Mouse (Mus musculus) limb, embryonic 12.5 days (tissue): ENCODE data around the gene Enc1. TPM values are rescaled to one million over a fixed set of nuclear protein-coding genes. Genes with fewer than 3 reads are reported as not detected.

Source experiments
- ATAC-seq: fragments of 200-750 bp; cut with Nextera tagmentation; 2 replicates; pipeline ENCODE4 v1.8.0; 2017; ENCODE audit warnings: low read depth, moderate TSS enrichment; ENCODE audit not compliant: insufficient number of reproducible peaks, insufficient read depth, low FRiP score, low TSS enrichment
- H3K27ac ChIP-seq: fragments of 300-500 bp; sonication (generic); 2 replicates; pipeline ENCODE4 v1.5.1; 2016; ENCODE audit warnings: mild to moderate bottlenecking, moderate library complexity
- H3K27me3 ChIP-seq: fragments of 300-500 bp; sonication (generic); 2 replicates; pipeline ENCODE4 v1.6.1; 2016; ENCODE audit warnings: mild to moderate bottlenecking, moderate library complexity
- H3K36me3 ChIP-seq: fragments of 300-500 bp; sonication (generic); 2 replicates; pipeline ENCODE4 v1.6.1; 2016; ENCODE audit warnings: mild to moderate bottlenecking, moderate library complexity
- H3K4me1 ChIP-seq: fragments of 300-500 bp; sonication (generic); replicated peaks from 2 replicates; pipeline ENCODE4 v1.6.1; 2016
- H3K4me2 ChIP-seq: fragments of 300-500 bp; sonication (generic); 2 replicates; pipeline ENCODE4 v1.6.1; 2016; ENCODE audit warnings: mild to moderate bottlenecking, moderate library complexity
- H3K4me3 ChIP-seq: fragments of 300-500 bp; sonication (generic); replicated peaks from 2 replicates; pipeline ENCODE4 v1.5.1; 2016; ENCODE audit warnings: mild to moderate bottlenecking
- H3K9ac ChIP-seq: fragments of 300-500 bp; sonication (generic); replicated peaks from 2 replicates; pipeline ENCODE4 v1.6.1; 2016; ENCODE audit warnings: mild to moderate bottlenecking, moderate library complexity
- H3K9me3 ChIP-seq: fragments of 300-500 bp; sonication (generic); 2 replicates; pipeline ENCODE4 v1.6.1; 2016; ENCODE audit warnings: mild to moderate bottlenecking, moderate library complexity
- WGBS: fragments of 180-500 bp; shearing (Covaris S2); methylation state at CpG from one replicate; pipeline ENCODE4 v1.1.7; 2016; 5-methylcytosine and 5-hydroxymethylcytosine counted together
- polyA plus RNA-seq: library from polyadenylated mRNA; unstranded; fragments of >200 nt; fragmentation: Nextera tagmentation; extraction: Ambion mirVana; gene quantifications from 2 replicates; pipeline ENCODE4 v1.2.1, GENCODE M21; 2016

Enc1 gene
- polyA plus RNA-seq, 1 experiment from 2014 or later: 6.8 TPM

GRCm38 (mm10) chr13:97252469-97252868 lies 11.6 kb downstream of the Enc1 start:
- no peak overlapping the region for H3K27ac ChIP-seq
- no peak overlapping the region for H3K4me2 ChIP-seq
- H3K9me3 ChIP-seq: no peaks in the 10 kb centered on the region
- H3K27me3 ChIP-seq: no peaks in the 10 kb centered on the region
- peaks cover 57% of the 10 kb centered on the region for H3K36me3 ChIP-seq
- no peak overlapping the region for H3K4me3 ChIP-seq
- WGBS: 72% methylated on average over 7 of the region's 7 CpGs
- ATAC-seq: no peak
- H3K4me1 ChIP-seq: peaks cover 57% of the 10 kb centered on the region
- no peak overlapping the region for H3K9ac ChIP-seq

- no peak for ATAC-seq
- Histone ChIP-seq H3K9me3 (no peaks in the 10 kb centered on the region), H3K4me1 (peaks cover 47% of the 10 kb centered on the region), H3K4me3 (no peak overlapping the region), H3K27me3 (peaks cover 2% of the 10 kb centered on the region; the same call in 1 of the 2 replicates), H3K4me2 (no peak overlapping the region), H3K36me3 (peaks cover 47% of the 10 kb centered on the region), H3K27ac (no peak overlapping the region), H3K9ac (no peak overlapping the region)
- 74% methylated on average over 6 of the region's 6 CpGs for WGBS
Measured at GRCm38 (mm10) chr13:97253418-97253981, 12.6 kb downstream of the Enc1 start.

- Histone ChIP-seq H3K9me3 (no peaks in the 10 kb centered on the region), H3K4me1 (peaks cover 42% of the 10 kb centered on the region), H3K4me2 (no peak overlapping the region), H3K27ac (no peak overlapping the region), H3K36me3 (peaks cover 42% of the 10 kb centered on the region), H3K27me3 (peaks cover 5% of the 10 kb centered on the region; the same call in 1 of the 2 replicates), H3K9ac (no peak overlapping the region), H3K4me3 (no peak overlapping the region)
- ATAC-seq: no peak
- 90% methylated on average over 5 of the region's 5 CpGs for WGBS
Measured at GRCm38 (mm10) chr13:97253994-97254393, 13.1 kb downstream of the Enc1 start.

GRCm38 (mm10) chr13:97254564-97255164 lies 13.8 kb downstream of the Enc1 start:
- Histone ChIP-seq H3K36me3 (peaks cover 35% of the 10 kb centered on the region), H3K27ac (no peak overlapping the region)
- 80% methylated on average over 10 of the region's 10 CpGs for WGBS

GRCm38 (mm10) chr13:97255976-97256848 lies 15.3 kb downstream of the Enc1 start:
- Histone ChIP-seq H3K4me2 (no peak overlapping the region), H3K27me3 (peaks cover 5% of the 10 kb centered on the region; the same call in 1 of the 2 replicates), H3K4me3 (no peak overlapping the region), H3K9me3 (no peaks in the 10 kb centered on the region), H3K27ac (no peak overlapping the region), H3K9ac (no peak overlapping the region), H3K36me3 (peaks cover 21% of the 10 kb centered on the region), H3K4me1 (peaks cover 34% of the 10 kb centered on the region)
- WGBS: 55% methylated on average over 6 of the region's 6 CpGs
- no peak for ATAC-seq

More at GRCm38 (mm10) chr13:97254564-97255164, 13.8 kb downstream of the Enc1 start:
- ATAC-seq: no peak
- Histone ChIP-seq H3K9ac (no peak overlapping the region), H3K9me3 (no peaks in the 10 kb centered on the region), H3K4me1 (peaks cover 36% of the 10 kb centered on the region), H3K4me3 (no peak overlapping the region), H3K4me2 (no peak overlapping the region), H3K27me3 (peaks cover 5% of the 10 kb centered on the region; the same call in 1 of the 2 replicates)

GRCm38 (mm10) chr13:97256849-97257379 lies 16.0 kb downstream of the Enc1 start:
- Histone ChIP-seq H3K36me3 (peaks cover 14% of the 10 kb centered on the region), H3K9ac (no peak overlapping the region), H3K9me3 (no peaks in the 10 kb centered on the region), H3K27ac (no peak overlapping the region), H3K27me3 (peaks cover 5% of the 10 kb centered on the region; the same call in 1 of the 2 replicates), H3K4me1 (peaks cover 28% of the 10 kb centered on the region), H3K4me2 (no peak overlapping the region), H3K4me3 (no peak overlapping the region)
- no peak for ATAC-seq
- WGBS: 62% methylated on average over 12 of the region's 12 CpGs

GRCm38 (mm10) chr13:97259271-97259670 lies 18.4 kb downstream of the Enc1 start:
- Histone ChIP-seq H3K9me3 (no peaks in the 10 kb centered on the region), H3K27me3 (peaks cover 5% of the 10 kb centered on the region; the same call in 1 of the 2 replicates), H3K9ac (no peak overlapping the region), H3K4me1 (peaks cover 32% of the 10 kb centered on the region), H3K4me2 (no peak overlapping the region), H3K4me3 (no peak overlapping the region), H3K36me3 (no peaks in the 10 kb centered on the region), H3K27ac (no peak overlapping the region)
- no peak for ATAC-seq
- 70% methylated on average over 16 of the region's 16 CpGs for WGBS

- Histone ChIP-seq H3K36me3 (no peaks in the 10 kb centered on the region), H3K9ac (no peak overlapping the region), H3K4me3 (no peak overlapping the region), H3K27me3 (peaks cover 5% of the 10 kb centered on the region; the same call in 1 of the 2 replicates), H3K27ac (no peak overlapping the region), H3K4me2 (no peak overlapping the region), H3K9me3 (no peaks in the 10 kb centered on the region; the same call in 1 of the 2 replicates), H3K4me1 (peaks cover 32% of the 10 kb centered on the region)
- ATAC-seq: no peak
- 37% methylated on average over 8 of the region's 8 CpGs for WGBS
Measured at GRCm38 (mm10) chr13:97260456-97261180, 19.7 kb downstream of the Enc1 start.

- Histone ChIP-seq H3K4me2 (no peak overlapping the region), H3K36me3 (no peaks in the 10 kb centered on the region), H3K27me3 (peaks cover 5% of the 10 kb centered on the region; the same call in 1 of the 2 replicates), H3K9ac (no peak overlapping the region), H3K27ac (no peak overlapping the region), H3K4me1 (peaks cover 31% of the 10 kb centered on the region), H3K9me3 (no peaks in the 10 kb centered on the region; the same call in 1 of the 2 replicates), H3K4me3 (no peak overlapping the region)
- 0 out of 2 replicates have a peak, but pooled peaks have one; percentile 20 for ATAC-seq
- 62% methylated on average over 8 of the region's 8 CpGs for WGBS
Measured at GRCm38 (mm10) chr13:97261549-97261948, 20.6 kb downstream of the Enc1 start.

GRCm38 (mm10) chr13:97262676-97263075 lies 21.8 kb downstream of the Enc1 start:
- WGBS: 44% methylated on average over 10 of the region's 10 CpGs
- H3K4me2 ChIP-seq: no peak overlapping the region
- H3K27me3 ChIP-seq: peaks cover 5% of the 10 kb centered on the region; the same call in 1 of the 2 replicates
- no peak for ATAC-seq
- H3K9me3 ChIP-seq: no peaks in the 10 kb centered on the region; the same call in 1 of the 2 replicates
- H3K9ac ChIP-seq: no peak overlapping the region
- no peaks in the 10 kb centered on the region for H3K36me3 ChIP-seq
- H3K27ac ChIP-seq: no peak overlapping the region
- no peak overlapping the region for H3K4me3 ChIP-seq
- H3K4me1 ChIP-seq: peaks cover 24% of the 10 kb centered on the region
